Mouse (Mus musculus): ENCODE results near the gene Sphk2. TPM values are rescaled to one million over a fixed set of nuclear protein-coding genes. Genes with fewer than 3 reads are reported as not detected.
A peak's percentile ranks its signal among the peaks of the same experiment; 100 is the strongest.

Sphk2 gene
- 24.4 TPM in 2 replicates for polyA plus RNA-seq (2014; fragmentation: Nextera tagmentation; extraction: Ambion mirVana)

DNA sequence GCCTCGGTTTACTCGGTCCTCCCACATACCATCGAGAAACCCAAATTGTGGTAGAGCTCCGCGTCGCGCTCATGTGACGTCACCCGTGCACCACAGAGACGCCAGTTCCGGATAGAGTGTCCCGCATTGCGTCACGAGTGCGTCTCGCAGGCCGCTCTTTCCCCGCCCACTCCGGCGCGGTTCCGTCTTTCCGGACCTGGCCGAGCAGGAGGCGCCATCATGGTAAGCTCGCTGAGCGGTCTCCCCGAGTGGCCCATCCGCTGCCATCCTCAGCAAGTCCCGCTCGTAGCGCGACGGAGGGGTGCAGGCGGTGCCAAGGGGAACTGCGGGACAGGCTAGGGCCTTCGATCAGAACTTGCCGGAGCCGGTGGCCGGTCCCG, at the start of gene Sphk2:
Sphk2 (minus strand) TSS at position 85 of the 380 bp plus-strand sequence.
- under 1% methylated on average over 41 of the region's 41 CpGs for WGBS

GRCm38 (mm10) chr7:45767500-45767899, 49.7 kb upstream of the Sphk2 start:
- H3K36me3 ChIP-seq (ENCODE audit: control insufficient read depth, insufficient read depth, low read length): no peaks in the 10 kb centered on the region
- H3K9ac ChIP-seq (replicated peaks; ENCODE audit: low read depth, low read length): no peak overlapping the region
- no peak overlapping the region for H3K4me3 ChIP-seq (ENCODE audit: low read depth, low read length)
- H3K27me3 ChIP-seq (ENCODE audit: control insufficient read depth, insufficient read depth, low read length): no peaks in the 10 kb centered on the region
- H3K9me3 ChIP-seq (ENCODE audit: control insufficient read depth, low read depth, low read length): no peaks in the 10 kb centered on the region
- no peak overlapping the region for H3K27ac ChIP-seq (ENCODE audit: low read length)
- no peak for ATAC-seq (ENCODE audit: insufficient number of reproducible peaks, insufficient read depth, low FRiP score, low read depth)
- WGBS: 92% methylated on average over 6 of the region's 6 CpGs
- H3K4me1 ChIP-seq (ENCODE audit: control insufficient read depth, insufficient read depth, low read length): no peaks in the 10 kb centered on the region
- H3K4me2 ChIP-seq (replicated peaks; ENCODE audit: low read depth, low read length): no peak overlapping the region

More for the DNA sequence above, at the start of gene Sphk2:
- no peaks in the 10 kb centered on the region for H3K27me3 ChIP-seq (ENCODE audit: control insufficient read depth, insufficient read depth, low read length)
- H3K4me1 ChIP-seq (ENCODE audit: control insufficient read depth, insufficient read depth, low read length): peaks cover 47% of the 10 kb centered on the region
- H3K4me2 ChIP-seq (replicated peaks; ENCODE audit: low read depth, low read length): peak within 1 kb of the TSS; percentile 87
- peak within 1 kb of the TSS; percentile 83 for H3K27ac ChIP-seq (ENCODE audit: low read length)
- peak within 1 kb of the TSS; percentile 97 for H3K4me3 ChIP-seq (ENCODE audit: low read depth, low read length)
- ATAC-seq (ENCODE audit: insufficient number of reproducible peaks, insufficient read depth, low FRiP score, low read depth): peak; percentile 64
- H3K9ac ChIP-seq (replicated peaks; ENCODE audit: low read depth, low read length): peak within 1 kb of the TSS; percentile 99
- no peaks in the 10 kb centered on the region for H3K9me3 ChIP-seq (ENCODE audit: control insufficient read depth, low read depth, low read length)
- H3K36me3 ChIP-seq (ENCODE audit: control insufficient read depth, insufficient read depth, low read length): peaks cover 29% of the 10 kb centered on the region

DNA sequence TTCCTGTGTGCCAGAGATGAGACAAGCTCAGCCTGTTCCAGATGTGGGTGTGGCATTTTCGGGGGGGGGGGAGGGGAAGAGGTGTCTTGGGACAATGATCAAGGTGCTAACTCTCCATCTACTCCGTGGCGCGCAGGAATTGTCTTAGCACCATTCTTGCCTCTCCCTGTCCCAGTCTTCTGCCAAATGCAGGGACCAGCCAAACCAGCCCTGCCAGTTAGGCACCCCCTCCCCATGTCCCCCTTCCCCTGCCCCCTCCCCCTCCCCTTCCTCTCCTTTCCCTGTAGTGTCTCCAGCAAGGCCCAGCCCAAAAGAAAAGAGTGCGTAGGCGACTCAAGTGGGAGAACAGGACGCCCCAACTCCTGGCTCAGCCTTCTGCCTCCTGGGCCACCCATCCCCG, 49.0 kb upstream of the Sphk2 start:
- WGBS: 46% methylated on average over 8 of the region's 8 CpGs
- no peak overlapping the region for H3K4me2 ChIP-seq (replicated peaks; ENCODE audit: low read depth, low read length)
- H3K4me3 ChIP-seq (ENCODE audit: low read depth, low read length): no peak overlapping the region
- no peaks in the 10 kb centered on the region for H3K4me1 ChIP-seq (ENCODE audit: control insufficient read depth, insufficient read depth, low read length)
- no peaks in the 10 kb centered on the region for H3K36me3 ChIP-seq (ENCODE audit: control insufficient read depth, insufficient read depth, low read length)
- ATAC-seq (ENCODE audit: insufficient number of reproducible peaks, insufficient read depth, low FRiP score, low read depth): 0 out of 2 replicates have a peak, but pooled peaks have one; percentile 28
- H3K27me3 ChIP-seq (ENCODE audit: control insufficient read depth, insufficient read depth, low read length): no peaks in the 10 kb centered on the region
- H3K9me3 ChIP-seq (ENCODE audit: control insufficient read depth, low read depth, low read length): no peaks in the 10 kb centered on the region
- no peak overlapping the region for H3K9ac ChIP-seq (replicated peaks; ENCODE audit: low read depth, low read length)
- no peak overlapping the region for H3K27ac ChIP-seq (ENCODE audit: low read length)

- Histone ChIP-seq H3K9ac (replicated peaks; ENCODE audit: low read depth, low read length) (no peak overlapping the region), H3K9me3 (ENCODE audit: control insufficient read depth, low read depth, low read length) (no peaks in the 10 kb centered on the region), H3K27me3 (ENCODE audit: control insufficient read depth, insufficient read depth, low read length) (no peaks in the 10 kb centered on the region), H3K36me3 (ENCODE audit: control insufficient read depth, insufficient read depth, low read length) (no peaks in the 10 kb centered on the region), H3K27ac (ENCODE audit: low read length) (no peak overlapping the region), H3K4me3 (ENCODE audit: low read depth, low read length) (no peak overlapping the region), H3K4me1 (ENCODE audit: control insufficient read depth, insufficient read depth, low read length) (no peaks in the 10 kb centered on the region), H3K4me2 (replicated peaks; ENCODE audit: low read depth, low read length) (no peak overlapping the region)
- WGBS: 41% methylated on average over 8 of the region's 8 CpGs
- ATAC-seq (ENCODE audit: insufficient number of reproducible peaks, insufficient read depth, low FRiP score, low read depth): no peak
These were observed 48.2 kb upstream of the Sphk2 start for GRCm38 (mm10) chr7:45765995-45766394.

DNA sequence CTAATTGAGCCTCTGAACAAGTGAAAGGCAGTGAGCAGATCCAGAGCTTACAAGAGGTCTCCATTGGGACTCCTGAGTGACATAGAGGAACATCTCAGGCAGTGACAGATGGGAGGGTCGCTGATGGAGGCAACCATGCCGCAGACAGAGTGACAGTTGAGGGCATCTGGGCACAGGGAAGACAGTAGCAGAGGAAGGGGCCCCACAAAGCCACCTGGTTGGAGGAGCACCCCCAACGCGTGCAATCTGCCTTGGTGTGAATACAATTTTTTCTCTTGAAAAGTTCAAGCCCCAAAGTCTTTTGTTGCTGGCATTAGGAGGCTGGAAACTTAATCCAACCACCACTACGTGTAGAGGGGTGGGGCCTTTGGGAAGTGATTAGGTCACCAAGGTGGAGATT, 42.3 kb upstream of the Sphk2 start:
- no peak overlapping the region for H3K4me2 ChIP-seq (replicated peaks; ENCODE audit: low read depth, low read length)
- no peaks in the 10 kb centered on the region for H3K9me3 ChIP-seq (ENCODE audit: control insufficient read depth, low read depth, low read length)
- no peaks in the 10 kb centered on the region for H3K36me3 ChIP-seq (ENCODE audit: control insufficient read depth, insufficient read depth, low read length)
- no peak overlapping the region for H3K4me3 ChIP-seq (ENCODE audit: low read depth, low read length)
- 49% methylated on average over 5 of the region's 5 CpGs for WGBS
- no peaks in the 10 kb centered on the region; the same call in 1 of the 2 replicates for H3K27me3 ChIP-seq (ENCODE audit: control insufficient read depth, insufficient read depth, low read length)
- no peak for ATAC-seq (ENCODE audit: insufficient number of reproducible peaks, insufficient read depth, low FRiP score, low read depth)
- H3K9ac ChIP-seq (replicated peaks; ENCODE audit: low read depth, low read length): no peak overlapping the region
- H3K4me1 ChIP-seq (ENCODE audit: control insufficient read depth, insufficient read depth, low read length): no peaks in the 10 kb centered on the region
- H3K27ac ChIP-seq (ENCODE audit: low read length): no peak overlapping the region

DNA sequence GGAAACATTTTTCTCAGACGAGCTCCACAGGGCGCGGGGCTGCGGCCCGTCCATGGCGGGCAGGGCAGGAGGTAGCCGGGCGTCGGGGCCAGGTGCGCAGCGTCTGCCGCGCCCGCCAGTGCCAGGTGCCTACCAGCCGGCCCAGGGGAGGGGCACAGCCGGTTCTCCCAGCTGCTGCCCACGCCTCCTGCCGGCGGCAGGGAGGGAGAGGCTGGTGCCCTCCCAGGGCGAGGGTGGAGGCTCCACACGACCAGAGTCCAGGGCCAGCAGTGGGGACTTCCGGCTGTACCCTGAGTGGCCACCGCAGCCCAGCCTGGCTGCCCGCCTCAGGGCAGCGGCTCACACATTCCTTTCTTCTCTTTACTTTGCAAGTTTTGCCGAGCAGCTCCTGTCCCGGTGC, 41.6 kb upstream of the Sphk2 start:
- WGBS: 11% methylated on average over 22 of the region's 27 CpGs
- Histone ChIP-seq H3K27me3 (ENCODE audit: control insufficient read depth, insufficient read depth, low read length) (no peaks in the 10 kb centered on the region; the same call in 1 of the 2 replicates), H3K4me2 (replicated peaks; ENCODE audit: low read depth, low read length) (peak overlapping the region; percentile 26), H3K9ac (replicated peaks; ENCODE audit: low read depth, low read length) (no peak overlapping the region), H3K27ac (ENCODE audit: low read length) (no peak overlapping the region), H3K4me3 (ENCODE audit: low read depth, low read length) (no peak overlapping the region; the same call in 1 of the 2 replicates), H3K4me1 (ENCODE audit: control insufficient read depth, insufficient read depth, low read length) (no peaks in the 10 kb centered on the region), H3K9me3 (ENCODE audit: control insufficient read depth, low read depth, low read length) (no peaks in the 10 kb centered on the region), H3K36me3 (ENCODE audit: control insufficient read depth, insufficient read depth, low read length) (no peaks in the 10 kb centered on the region)
- ATAC-seq (ENCODE audit: insufficient number of reproducible peaks, insufficient read depth, low FRiP score, low read depth): peak; percentile 71

DNA sequence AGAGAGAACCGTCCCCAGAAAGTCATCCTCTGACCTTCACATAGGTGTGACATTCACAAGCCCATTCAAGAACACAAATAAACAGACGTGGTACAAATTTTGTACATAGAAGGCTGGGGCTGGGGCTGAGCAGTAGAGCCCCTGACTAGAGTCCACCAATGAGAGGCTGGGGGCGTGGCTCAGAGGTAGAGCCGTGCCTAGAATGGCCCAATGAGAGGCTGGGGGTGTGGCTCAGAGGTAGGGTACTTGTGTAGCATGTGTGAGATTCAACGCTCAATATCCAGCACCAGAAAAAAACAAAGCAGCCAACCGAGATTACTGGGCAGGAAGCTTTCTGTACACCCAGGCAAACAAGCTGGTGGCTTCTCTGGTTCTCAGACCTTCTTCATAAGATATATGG, 37.9 kb upstream of the Sphk2 start:
- Histone ChIP-seq H3K4me1 (ENCODE audit: control insufficient read depth, insufficient read depth, low read length) (no peaks in the 10 kb centered on the region), H3K27me3 (ENCODE audit: control insufficient read depth, insufficient read depth, low read length) (no peaks in the 10 kb centered on the region; the same call in 1 of the 2 replicates), H3K9me3 (ENCODE audit: control insufficient read depth, low read depth, low read length) (no peaks in the 10 kb centered on the region), H3K9ac (replicated peaks; ENCODE audit: low read depth, low read length) (no peak overlapping the region), H3K4me2 (replicated peaks; ENCODE audit: low read depth, low read length) (no peak overlapping the region), H3K36me3 (ENCODE audit: control insufficient read depth, insufficient read depth, low read length) (no peaks in the 10 kb centered on the region), H3K27ac (ENCODE audit: low read length) (no peak overlapping the region), H3K4me3 (ENCODE audit: low read depth, low read length) (no peak overlapping the region)
- ATAC-seq (ENCODE audit: insufficient number of reproducible peaks, insufficient read depth, low FRiP score, low read depth): no peak
- WGBS: 51% methylated on average over 6 of the region's 6 CpGs

DNA sequence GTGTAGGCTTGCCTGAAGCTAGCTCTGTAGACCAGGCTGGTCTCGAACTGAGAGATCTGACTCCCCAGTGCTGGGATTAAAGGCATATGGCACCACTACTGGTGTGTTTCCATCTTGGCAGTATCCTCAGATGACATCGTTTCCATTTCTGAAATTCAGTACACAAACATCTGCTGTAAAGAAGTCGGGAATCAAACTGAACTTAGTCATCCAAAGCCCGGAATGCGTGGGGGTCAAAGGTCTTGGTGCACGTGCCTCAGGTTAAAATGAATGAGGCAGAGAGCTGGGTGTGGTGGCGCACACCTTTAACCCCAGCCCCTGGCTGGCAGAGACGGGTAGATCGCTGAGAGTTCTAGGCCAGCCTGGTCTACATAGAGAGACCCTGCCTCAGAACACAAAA, 32.4 kb upstream of the Sphk2 start:
- Histone ChIP-seq H3K9me3 (ENCODE audit: control insufficient read depth, low read depth, low read length) (no peaks in the 10 kb centered on the region), H3K36me3 (ENCODE audit: control insufficient read depth, insufficient read depth, low read length) (no peaks in the 10 kb centered on the region), H3K4me1 (ENCODE audit: control insufficient read depth, insufficient read depth, low read length) (peaks cover 12% of the 10 kb centered on the region), H3K27ac (ENCODE audit: low read length) (no peak overlapping the region), H3K27me3 (ENCODE audit: control insufficient read depth, insufficient read depth, low read length) (no peaks in the 10 kb centered on the region), H3K4me3 (ENCODE audit: low read depth, low read length) (no peak overlapping the region), H3K9ac (replicated peaks; ENCODE audit: low read depth, low read length) (no peak overlapping the region), H3K4me2 (replicated peaks; ENCODE audit: low read depth, low read length) (no peak overlapping the region)
- WGBS: 55% methylated on average over 9 of the region's 9 CpGs
- ATAC-seq (ENCODE audit: insufficient number of reproducible peaks, insufficient read depth, low FRiP score, low read depth): no peak

DNA sequence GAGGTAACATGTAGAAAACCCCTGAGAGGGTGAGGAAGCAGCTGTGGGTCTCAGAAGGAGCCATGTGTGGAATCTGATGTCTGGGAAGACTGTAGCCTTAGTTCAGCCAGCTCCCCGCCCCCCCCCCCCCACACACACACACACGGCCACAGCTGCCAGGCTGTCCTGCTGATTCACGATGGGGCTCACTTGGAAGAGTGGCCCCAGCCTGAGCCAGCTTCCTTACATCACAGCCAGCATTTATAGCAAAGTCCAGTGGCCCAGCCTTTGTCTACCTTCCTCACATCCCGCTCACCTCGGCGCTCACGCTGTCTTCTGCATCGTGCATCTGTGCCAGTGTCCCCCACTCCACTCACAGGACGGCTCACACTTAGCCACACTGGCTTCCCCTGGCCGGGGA, 31.6 kb upstream of the Sphk2 start:
- Histone ChIP-seq H3K27ac (ENCODE audit: low read length) (no peak overlapping the region), H3K4me3 (ENCODE audit: low read depth, low read length) (no peak overlapping the region), H3K36me3 (ENCODE audit: control insufficient read depth, insufficient read depth, low read length) (no peaks in the 10 kb centered on the region), H3K9ac (replicated peaks; ENCODE audit: low read depth, low read length) (no peak overlapping the region), H3K4me1 (ENCODE audit: control insufficient read depth, insufficient read depth, low read length) (peaks cover 12% of the 10 kb centered on the region), H3K27me3 (ENCODE audit: control insufficient read depth, insufficient read depth, low read length) (no peaks in the 10 kb centered on the region), H3K4me2 (replicated peaks; ENCODE audit: low read depth, low read length) (no peak overlapping the region), H3K9me3 (ENCODE audit: control insufficient read depth, low read depth, low read length) (no peaks in the 10 kb centered on the region)
- 38% methylated on average over 9 of the region's 10 CpGs for WGBS
- ATAC-seq (ENCODE audit: insufficient number of reproducible peaks, insufficient read depth, low FRiP score, low read depth): no peak
